Mouse (Mus musculus): Measurements from ENCODE around the gene Hoxa11. TPM values are rescaled to one million over a fixed set of nuclear protein-coding genes. Genes with fewer than 3 reads are reported as not detected.

The Hoxa11 gene
- total RNA-seq, 2 experiments from 2014 or later = 2.0 to 2.7 TPM

DNA sequence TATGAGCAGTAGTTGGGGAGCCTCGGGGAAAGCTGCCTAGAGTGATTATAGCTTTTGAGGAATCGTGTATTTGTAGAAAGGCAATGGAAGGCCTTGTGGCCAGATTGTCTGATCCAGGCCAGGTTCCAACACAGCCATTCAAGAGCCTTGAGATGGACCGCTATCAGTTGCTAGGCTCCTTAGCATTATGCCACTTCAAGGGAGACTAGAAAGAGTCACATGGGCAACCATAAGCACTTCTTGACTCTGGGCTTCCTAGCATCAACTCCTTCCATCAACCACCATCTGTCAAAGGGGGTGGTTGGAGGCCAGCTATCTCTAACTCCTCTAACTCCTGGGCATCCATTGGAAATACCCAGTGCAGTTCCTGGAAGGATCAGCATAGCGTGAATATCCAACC, 4.2 kb upstream of the Hoxa11 start:
- intact Hi-C loops (cut with DNase I) = no loop called here
- DNase-seq = no peak

DNA sequence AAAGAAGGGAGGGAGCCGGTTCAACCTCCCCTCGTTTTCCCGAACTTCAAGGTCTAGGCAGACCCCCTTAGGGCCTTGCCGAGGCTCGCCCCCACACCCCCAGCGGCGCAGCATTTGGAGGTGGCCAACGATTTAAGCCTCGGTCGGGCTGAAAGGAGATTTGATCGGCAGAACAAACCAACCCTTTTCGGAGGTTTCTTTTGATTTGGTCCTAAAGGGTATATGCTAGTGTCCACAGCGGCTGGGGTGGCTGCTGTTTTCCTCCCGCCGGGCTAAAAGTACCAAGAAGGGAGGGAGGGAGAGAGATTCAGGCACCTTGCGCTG, 3.8 kb upstream of the Hoxa11 start:
- DNase-seq = no peak
- intact Hi-C loops (cut with DNase I) = no loop called here

- no peak for DNase-seq
Measured at GRCm38 (mm10) chr6:52248638-52249414, 3.2 kb upstream of the Hoxa11 start.

DNA sequence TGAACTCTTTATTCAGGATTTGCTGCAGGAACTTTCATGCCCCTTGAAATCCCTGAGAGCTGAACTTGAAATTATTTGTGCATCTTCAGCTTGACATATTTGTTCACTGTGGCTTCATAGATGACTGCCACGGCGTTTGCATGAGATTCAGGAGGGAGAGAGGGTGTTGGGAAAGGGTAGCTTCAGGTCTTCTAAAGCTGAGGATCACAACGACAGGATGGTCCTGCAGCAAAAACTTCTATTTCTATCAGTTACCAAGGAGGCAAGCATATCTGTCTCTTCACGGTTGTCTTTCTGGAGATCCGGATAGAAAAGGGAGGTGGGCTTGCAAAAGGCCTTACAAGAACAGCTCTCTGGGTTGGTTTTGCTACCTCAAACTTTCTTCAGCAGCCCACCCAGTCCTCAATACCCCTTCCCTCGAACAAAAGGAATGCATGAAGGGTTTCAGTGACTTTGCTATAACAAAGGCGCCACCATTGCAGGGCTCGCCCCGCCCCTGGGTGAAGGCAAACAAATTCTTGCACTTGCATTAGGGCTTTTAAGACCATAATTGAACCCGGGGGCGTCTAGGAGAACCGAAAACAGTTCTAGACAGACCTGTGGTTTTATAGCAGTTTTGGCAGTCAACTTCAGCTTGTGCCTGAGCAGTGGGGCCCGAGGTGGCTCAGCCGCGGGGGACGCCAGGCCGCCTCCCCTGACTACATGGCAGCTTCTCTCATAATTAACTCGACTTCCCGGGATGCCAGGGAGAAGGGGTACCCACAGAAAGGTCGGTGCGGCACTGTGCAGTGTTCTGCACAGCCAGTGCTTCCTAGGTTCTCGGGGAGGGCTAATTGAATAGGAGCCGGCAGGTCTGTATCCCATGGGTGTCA, 2.4 kb upstream of the Hoxa11 start:
- intact Hi-C loops (cut with DNase I) = no loop called here
- no peak for DNase-seq

More at GRCm38 (mm10) chr6:52248638-52249414, 3.2 kb upstream of the Hoxa11 start:
- intact Hi-C loops (cut with DNase I) = no loop called here

DNA sequence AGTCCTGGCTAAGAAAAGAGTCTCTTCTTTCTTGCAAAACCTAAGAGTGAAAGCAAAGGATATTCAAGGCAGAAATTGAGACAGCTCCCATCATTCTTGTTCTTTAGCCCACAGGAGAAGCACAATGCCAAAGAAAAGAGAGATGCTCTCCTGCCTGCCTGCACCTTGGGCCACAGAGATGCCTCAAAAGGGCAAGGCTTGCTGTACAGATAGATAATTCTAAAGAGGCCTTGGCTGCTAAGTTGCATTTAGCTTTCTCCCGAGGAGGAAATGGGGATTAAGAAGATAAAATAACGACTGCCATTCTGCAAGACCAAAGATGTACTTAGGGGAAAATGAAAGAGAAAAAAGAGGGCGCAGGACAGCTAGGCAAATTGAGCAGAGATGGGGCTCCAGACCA, 1.3 kb upstream of the Hoxa11 start:
- no peak for DNase-seq
- intact Hi-C loops (cut with DNase I) = no loop called here

- DNase-seq = peak in 1 of 2 experiments; percentile 51
- intact Hi-C loops (cut with DNase I) = no loop called here
Measured at GRCm38 (mm10) chr6:52246403-52246803, 793 bp upstream of the Hoxa11 start.

DNA sequence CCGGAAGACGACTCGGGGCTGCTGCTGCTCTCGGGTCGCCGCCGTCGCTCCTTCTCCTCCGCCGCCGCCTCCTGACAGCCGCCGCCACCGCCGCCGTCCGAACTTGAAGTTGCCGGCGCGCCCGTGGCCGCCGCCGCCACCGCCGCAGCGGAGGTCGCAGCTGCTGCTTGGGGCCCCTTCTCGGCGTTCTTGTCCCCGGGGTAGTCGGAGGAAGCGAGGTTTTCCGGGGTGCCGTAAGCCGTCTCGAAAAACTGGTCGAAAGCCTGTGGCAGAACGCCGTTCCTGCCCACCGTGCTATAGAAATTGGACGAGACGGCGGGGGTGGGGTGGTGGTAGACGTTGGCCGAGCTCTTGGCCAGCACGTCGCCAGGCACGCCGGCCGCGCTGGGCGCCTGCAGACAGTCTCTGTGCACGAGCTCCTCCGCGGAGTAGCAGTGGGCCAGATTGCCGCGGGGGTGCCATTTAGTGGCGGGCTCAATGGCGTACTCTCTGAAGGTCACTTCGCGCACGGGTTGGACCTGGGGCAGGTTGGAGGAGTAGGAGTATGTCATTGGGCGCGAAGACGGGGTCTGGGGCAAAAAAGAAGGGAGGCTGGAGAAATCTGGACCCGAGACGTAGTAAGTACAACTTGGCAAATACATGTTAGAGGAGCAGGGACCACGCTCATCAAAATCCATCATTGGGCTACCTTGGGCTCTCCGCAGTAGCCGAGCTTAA, 412 bp downstream of the Hoxa11 start:
- peak in 1 of 2 experiments; percentile 57 for DNase-seq
- intact Hi-C loops (cut with DNase I) = no loop called here

DNA sequence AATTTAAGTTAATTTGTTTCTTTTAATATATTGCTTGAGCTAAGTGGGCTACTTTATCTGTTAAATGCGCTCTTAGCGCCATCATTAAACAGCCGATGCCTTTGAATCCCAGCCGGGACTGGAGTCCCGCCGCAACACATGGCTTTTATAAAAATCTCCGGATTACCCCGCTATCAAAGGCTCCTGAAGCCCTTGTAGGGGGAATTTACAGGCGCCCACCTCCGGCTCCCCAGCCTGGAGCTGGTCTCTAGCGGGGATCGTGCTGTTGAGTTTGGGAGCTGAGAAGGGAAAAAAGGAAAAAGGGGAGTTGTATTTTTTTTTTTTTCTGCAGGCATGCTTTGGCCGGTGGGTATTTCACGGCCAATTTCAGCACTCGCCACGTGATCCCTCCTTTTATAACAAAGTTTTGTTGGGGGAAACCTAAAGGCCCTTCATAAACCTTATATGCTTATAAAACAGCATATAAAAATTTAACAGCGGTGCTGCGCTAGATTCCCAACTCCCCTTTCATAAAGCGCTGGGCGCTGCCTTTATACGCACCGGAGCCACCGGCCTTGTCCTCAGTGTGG, 1.1 kb downstream of the Hoxa11 start:
- no peak for DNase-seq
- intact Hi-C loops (cut with DNase I) = no loop called here

GRCm38 (mm10) chr6:52243681-52244121, 1.9 kb downstream of the Hoxa11 start:
- DNase-seq = no peak

DNA sequence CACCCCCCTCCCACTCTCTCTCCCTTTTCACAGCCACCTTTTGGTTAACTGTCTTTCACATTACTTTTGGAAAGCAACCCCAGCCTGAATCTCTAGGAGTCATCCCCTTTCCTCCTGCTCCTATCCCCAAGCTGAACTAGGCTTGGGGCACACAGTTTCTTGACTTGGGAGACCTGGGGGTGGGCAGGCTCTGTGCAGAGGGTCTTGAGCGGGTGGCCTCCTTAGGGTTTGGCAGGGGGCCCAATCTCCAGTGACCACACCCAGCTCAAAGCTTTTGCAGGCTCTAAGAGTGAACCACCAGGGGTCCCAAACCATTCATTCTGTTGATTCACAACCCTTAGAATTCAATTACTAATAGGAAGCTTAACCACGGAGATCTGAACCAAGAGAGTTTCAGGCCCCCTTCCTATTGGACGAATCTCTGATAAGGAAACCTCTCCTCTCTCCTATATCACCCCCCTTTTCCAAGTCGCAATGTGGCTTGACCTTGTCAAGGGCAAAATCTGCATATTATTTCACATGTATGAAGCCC, 2.7 kb downstream of the Hoxa11 start:
- intact Hi-C loops (cut with DNase I) = no loop called here
- no peak for DNase-seq

More at GRCm38 (mm10) chr6:52243681-52244121, 1.9 kb downstream of the Hoxa11 start:
- intact Hi-C loops (cut with DNase I) = no loop called here

GRCm38 (mm10) chr6:52241001-52241621, 4.5 kb downstream of the Hoxa11 start:
- DNase-seq = peak in 1 of 2 experiments; percentile 12
- intact Hi-C loops (cut with DNase I) = no loop called here

DNA sequence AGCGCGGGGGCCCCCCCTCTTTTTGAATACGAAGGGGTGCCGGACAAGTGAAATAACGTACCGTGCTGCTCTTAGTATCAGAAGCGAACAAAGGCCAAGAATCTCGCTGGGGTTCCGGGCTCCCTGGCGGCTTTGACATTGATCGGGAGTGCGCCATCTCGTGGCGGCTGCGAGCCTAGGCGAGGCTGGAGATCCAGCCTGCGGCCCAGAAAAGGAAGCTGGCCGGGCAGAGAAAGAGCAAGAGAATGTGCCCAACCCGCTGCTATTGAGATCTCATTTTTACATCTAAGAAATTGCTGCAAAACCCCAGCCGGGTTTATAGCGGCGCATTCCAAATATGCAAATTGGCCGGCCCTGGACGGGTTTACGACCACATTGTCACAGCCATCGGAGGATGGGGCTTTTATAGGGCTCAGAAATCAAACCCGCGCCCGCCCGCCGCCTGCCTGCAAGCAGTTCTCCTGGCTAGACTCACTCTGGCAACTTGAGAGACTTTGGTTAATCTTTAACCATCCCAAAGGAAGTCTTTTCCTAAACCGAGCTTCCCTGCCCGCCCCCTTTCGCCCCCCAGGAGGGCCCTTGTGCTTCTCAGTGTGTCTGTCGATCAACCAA, 5.1 kb downstream of the Hoxa11 start, which contains the start of gene Hoxa10:
Gene Hoxa10 (minus strand): TSS at position 466 of the 612 bp plus-strand sequence.
- intact Hi-C loops (cut with DNase I) = no loop called here

GRCm38 (mm10) chr6:52239625-52240388, 5.8 kb downstream of the Hoxa11 start:
- DNase-seq = peak in 1 of 2 experiments; percentile 35

More for the DNA sequence above, 5.1 kb downstream of the Hoxa11 start, which contains the start of gene Hoxa10:
- peak; percentile 87 to 90 for DNase-seq

DNA sequence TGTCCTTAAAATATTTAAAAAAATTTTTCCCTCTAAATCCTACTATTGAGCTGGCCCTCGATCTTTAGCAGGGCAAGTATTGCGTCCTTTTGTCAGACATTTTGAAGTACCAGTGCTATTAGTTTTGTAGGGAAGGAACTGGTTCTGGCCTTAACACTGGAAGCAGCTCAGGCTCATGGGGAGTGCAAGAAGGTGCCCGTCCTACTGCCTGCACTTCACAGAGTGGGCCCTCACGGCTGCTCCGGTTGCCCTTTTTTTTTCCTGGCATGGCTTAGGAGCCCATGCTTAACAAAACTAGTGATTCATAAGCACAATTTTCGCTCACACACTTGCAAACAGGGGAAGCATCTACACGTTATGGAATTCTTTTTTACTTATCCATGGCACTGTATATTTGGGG, 6.6 kb downstream of the Hoxa11 start:
- no peak for DNase-seq
- intact Hi-C loops (cut with DNase I) = no loop called here

More at GRCm38 (mm10) chr6:52239625-52240388, 5.8 kb downstream of the Hoxa11 start:
- intact Hi-C loops (cut with DNase I) = no loop called here

DNA sequence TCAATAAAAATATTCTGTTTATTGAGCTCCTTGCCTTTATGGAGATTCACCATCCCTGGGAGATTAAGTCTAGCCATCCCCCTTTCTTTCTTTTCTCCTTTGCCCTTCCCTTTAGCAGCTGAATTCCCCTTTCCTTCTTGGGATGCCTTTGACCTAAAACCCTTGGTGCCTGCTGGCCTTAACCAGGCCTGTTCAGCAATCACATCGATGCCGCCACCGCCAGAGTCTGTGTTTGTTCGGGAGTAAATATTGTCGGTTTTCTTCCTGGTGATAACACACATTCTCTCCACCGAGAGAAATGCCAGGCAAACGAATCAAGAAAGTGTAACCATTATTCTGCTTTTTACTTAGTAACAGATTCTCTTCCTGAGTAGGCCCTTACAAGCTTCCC, 7.5 kb downstream of the Hoxa11 start:
- intact Hi-C loops (cut with DNase I) = no loop called here
- DNase-seq = no peak

GRCm38 (mm10) chr6:52237346-52238154, 8.1 kb downstream of the Hoxa11 start:
- intact Hi-C loops (cut with DNase I) = no loop called here
- no peak for DNase-seq

DNA sequence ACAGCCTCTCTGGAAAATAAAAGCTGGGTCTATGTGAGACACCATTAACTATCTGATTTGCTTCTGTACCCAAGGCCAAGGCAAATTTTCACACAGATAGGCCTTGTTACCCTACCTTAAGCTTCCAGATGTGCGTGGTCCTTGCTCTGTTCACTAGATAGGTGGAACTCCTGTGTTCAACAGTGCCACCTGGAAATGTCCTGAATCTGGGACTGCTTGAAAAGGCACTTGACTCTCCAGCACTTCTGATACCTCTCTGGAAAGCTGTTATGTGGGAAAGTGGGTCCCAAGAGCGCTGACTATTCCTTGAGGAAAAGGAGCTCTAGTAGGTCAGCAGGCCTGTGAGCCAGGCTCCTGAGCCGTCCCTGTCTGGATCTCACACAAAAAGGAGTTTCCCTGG, 8.8 kb downstream of the Hoxa11 start:
- intact Hi-C loops (cut with DNase I) = no loop called here
- DNase-seq = no peak

GRCm38 (mm10) chr6:52235866-52236265, 9.7 kb downstream of the Hoxa11 start:
- no peak for DNase-seq
- intact Hi-C loops (cut with DNase I) = no loop called here

Measured in gastrocnemius, postnatal 36 days (tissue).